Mouse (Mus musculus) stomach, embryonic 16.5 days (tissue): Measurements from ENCODE around the gene Cdc37. TPM values are rescaled to one million over a fixed set of nuclear protein-coding genes. Genes with fewer than 3 reads are reported as not detected.

Experiments
- ATAC-seq: fragments of 200-750 bp; cut with Nextera tagmentation; 2 replicates; pipeline ENCODE4 v1.8.0; 2017; ENCODE audit warnings: moderate number of reproducible peaks, moderate TSS enrichment; ENCODE audit not compliant: insufficient read depth, low FRiP score
- H3K27ac ChIP-seq: fragments of 300-500 bp; sonication (generic); 2 replicates; pipeline ENCODE4 v1.5.1; 2014; ENCODE audit warnings: low read length
- H3K27me3 ChIP-seq: fragments of 300-500 bp; sonication (generic); 2 replicates; pipeline ENCODE4 v1.6.1; 2014; ENCODE audit warnings: low read length, control low read depth, mixed read lengths; ENCODE audit not compliant: control insufficient read depth, insufficient read depth
- H3K36me3 ChIP-seq: fragments of 300-500 bp; sonication (generic); 2 replicates; pipeline ENCODE4 v1.6.1; 2014; ENCODE audit warnings: low read length; ENCODE audit not compliant: control insufficient read depth, insufficient read depth
- H3K4me1 ChIP-seq: fragments of 300-500 bp; sonication (generic); 2 replicates; pipeline ENCODE4 v1.6.1; 2014; ENCODE audit warnings: low read length, control low read depth, mixed read lengths; ENCODE audit not compliant: control insufficient read depth, insufficient read depth
- H3K4me2 ChIP-seq: fragments of 300-500 bp; sonication (generic); 2 replicates; pipeline ENCODE4 v1.6.1; 2014; ENCODE audit warnings: low read depth, low read length, mixed read lengths
- H3K4me3 ChIP-seq: fragments of 300-500 bp; sonication (generic); replicated peaks from 2 replicates; pipeline ENCODE4 v1.5.1; 2014; ENCODE audit warnings: mild to moderate bottlenecking, low read length
- H3K9ac ChIP-seq: fragments of 300-500 bp; sonication (generic); 2 replicates; pipeline ENCODE4 v1.6.1; 2014; ENCODE audit warnings: low read length
- H3K9me3 ChIP-seq: fragments of 300-500 bp; sonication (generic); replicated peaks from 2 replicates; pipeline ENCODE4 v1.6.1; 2016; ENCODE audit warnings: low read length, control low read depth; ENCODE audit not compliant: control insufficient read depth
- WGBS: fragments of 180-500 bp; shearing (Covaris S2); extraction: QIAGEN DNeasy Blood & Tissue Kit; methylation state at CpG from one replicate; pipeline ENCODE4 v1.1.7; 2014; 5-methylcytosine and 5-hydroxymethylcytosine counted together
- polyA plus RNA-seq: library from polyadenylated mRNA; unstranded; fragments of >200 nt; fragmentation: Nextera tagmentation; extraction: Ambion mirVana; gene quantifications from 2 replicates; pipeline ENCODE4 v1.2.1, GENCODE M21; 2015

Gene Cdc37
- polyA plus RNA-seq, 1 experiment from 2014 or later, result 250 TPM

DNA sequence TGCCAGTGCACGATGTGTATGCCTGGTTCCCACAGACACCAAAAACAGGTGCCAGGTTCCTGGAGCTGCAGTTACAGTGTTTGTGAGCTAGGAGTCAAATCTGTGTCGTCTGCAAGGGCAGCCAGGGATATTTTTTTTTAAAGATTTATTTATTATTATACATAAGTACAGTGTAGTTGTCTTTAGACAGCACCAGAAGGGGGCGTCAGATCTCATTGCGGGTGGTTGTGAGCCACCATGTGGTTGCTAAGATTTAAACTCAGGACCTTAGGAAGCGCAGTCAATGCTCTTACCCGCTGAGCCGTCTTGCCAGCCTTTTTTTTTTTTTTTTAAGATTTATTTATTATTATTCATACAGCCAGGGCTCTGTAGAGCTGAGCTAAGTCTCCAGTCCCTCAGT lies 40.1 kb upstream of the Cdc37 start:
- Histone ChIP-seq H3K4me1 (peaks cover under 1% of the 10 kb centered on the region; the same call in 1 of the 2 replicates), H3K4me2 (no peak overlapping the region), H3K9me3 (no peaks in the 10 kb centered on the region), H3K27me3 (no peaks in the 10 kb centered on the region), H3K27ac (no peak overlapping the region), H3K4me3 (no peak overlapping the region), H3K9ac (no peak overlapping the region), H3K36me3 (no peaks in the 10 kb centered on the region)
- ATAC-seq, result no peak
- WGBS, result 42% methylated on average over 7 of the region's 7 CpGs

DNA sequence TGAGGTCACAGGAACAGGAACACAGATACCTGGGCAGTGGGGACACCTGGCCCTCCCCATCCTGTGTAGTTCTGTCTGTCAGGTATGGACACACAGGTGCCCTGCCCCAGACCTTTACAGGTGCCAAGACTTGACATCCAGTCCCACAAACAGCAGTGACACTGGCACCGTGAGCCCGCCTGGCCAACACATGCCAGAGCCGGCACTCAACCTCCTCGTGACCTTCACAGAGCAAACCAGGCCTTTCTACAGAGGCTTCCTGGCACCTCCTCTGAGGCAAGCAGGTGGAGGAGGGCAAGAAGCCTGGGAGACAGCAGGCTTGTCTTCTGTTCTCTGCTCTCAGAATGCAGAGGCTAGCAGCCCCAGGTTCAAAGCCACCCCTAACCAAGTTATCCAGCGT lies 35.7 kb upstream of the Cdc37 start:
- H3K27me3 ChIP-seq, result no peaks in the 10 kb centered on the region
- 78% methylated on average over 5 of the region's 5 CpGs for WGBS

DNA sequence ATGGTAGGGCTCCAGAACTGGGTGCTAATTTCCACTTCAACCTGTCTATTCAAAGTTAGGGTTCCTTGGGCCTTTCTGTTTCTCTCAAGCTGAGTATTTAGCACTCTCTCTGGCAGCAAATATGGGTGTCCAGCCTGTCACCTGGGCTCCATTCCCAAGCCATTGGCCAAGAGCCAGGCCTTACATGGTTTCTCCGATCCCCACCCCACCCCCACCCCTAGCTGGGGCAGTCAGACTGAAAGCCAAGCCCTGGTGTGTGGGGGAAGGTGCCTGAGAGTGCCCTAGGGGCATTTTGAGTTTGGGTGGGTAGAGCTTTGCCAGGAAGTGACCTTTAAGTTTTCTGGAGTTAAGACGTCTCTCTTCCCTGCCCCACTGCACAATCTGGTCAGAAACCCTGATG lies 35.0 kb upstream of the Cdc37 start:
- Histone ChIP-seq H3K36me3 (no peaks in the 10 kb centered on the region), H3K9ac (0 out of 2 replicates have a peak overlapping the region, but pooled peaks have one; percentile 69), H3K27ac (no peak overlapping the region), H3K4me3 (no peak overlapping the region), H3K4me1 (peaks cover 16% of the 10 kb centered on the region; the same call in 1 of the 2 replicates), H3K27me3 (no peaks in the 10 kb centered on the region), H3K4me2 (peak overlapping the region; percentile 66), H3K9me3 (no peaks in the 10 kb centered on the region)
- 32% methylated on average over 2 of the region's 2 CpGs for WGBS
- ATAC-seq, result no peak

More for the DNA sequence above, 35.7 kb upstream of the Cdc37 start:
- no peak overlapping the region for H3K4me2 ChIP-seq
- H3K4me3 ChIP-seq, result no peak overlapping the region
- ATAC-seq, result no peak
- H3K9me3 ChIP-seq, result no peaks in the 10 kb centered on the region
- H3K27ac ChIP-seq, result no peak overlapping the region
- H3K4me1 ChIP-seq, result peaks cover 16% of the 10 kb centered on the region; the same call in 1 of the 2 replicates
- H3K36me3 ChIP-seq, result no peaks in the 10 kb centered on the region
- H3K9ac ChIP-seq, result no peak overlapping the region; the same call in 1 of the 2 replicates

DNA sequence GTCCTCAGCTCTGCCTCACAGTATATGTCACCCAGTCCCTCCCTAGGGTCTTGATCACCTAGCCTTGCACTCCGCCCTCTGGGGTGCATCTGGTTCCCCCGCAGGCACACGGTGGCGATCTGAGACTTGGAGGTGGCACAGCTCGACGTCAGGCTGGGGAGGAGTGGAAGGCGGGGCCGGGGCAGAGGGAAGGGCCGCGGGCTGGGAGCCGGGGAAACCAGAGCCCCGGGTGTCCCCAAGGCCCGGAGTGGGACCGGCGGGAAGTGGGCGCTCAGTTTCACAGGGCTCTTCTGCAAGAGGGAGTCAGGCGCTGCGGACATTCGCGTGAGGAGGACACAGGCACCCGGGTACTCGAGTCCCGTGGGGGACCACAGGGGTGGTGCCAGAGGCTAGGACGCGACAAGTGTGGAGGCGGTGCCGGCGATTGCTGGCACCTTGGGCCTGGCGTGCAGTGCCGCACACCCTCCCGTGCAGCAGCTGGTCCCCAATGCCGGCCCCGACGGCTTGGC lies 34.2 kb upstream of the Cdc37 start:
- Histone ChIP-seq H3K36me3 (no peaks in the 10 kb centered on the region), H3K27ac (no peak overlapping the region), H3K4me1 (peaks cover 16% of the 10 kb centered on the region; the same call in 1 of the 2 replicates), H3K9ac (peak overlapping the region; percentile 69), H3K4me3 (peak overlapping the region; percentile 48), H3K4me2 (peak overlapping the region; percentile 66), H3K27me3 (no peaks in the 10 kb centered on the region), H3K9me3 (no peaks in the 10 kb centered on the region)
- WGBS, result 8% methylated on average over 34 of the region's 34 CpGs
- peak; percentile 66 for ATAC-seq

DNA sequence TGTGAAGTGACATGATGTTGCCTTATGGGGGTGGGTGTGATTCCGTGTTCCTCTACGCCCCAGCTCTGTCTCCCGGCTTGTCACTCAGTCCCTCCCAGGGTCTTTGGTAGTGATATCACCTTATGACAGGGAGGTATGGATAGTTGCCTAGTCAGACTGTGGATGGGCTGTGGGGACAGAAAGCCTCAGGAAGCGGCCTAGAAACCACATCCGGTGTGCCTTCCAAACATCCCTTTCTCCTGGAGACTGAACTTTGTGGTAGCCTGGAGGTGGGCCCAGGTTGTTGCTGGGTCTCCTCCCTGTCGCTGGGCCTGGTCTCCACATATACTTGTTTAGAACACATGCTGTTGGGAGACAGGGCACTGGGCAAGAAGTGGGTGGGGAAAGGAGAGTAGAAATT lies 33.6 kb upstream of the Cdc37 start:
- H3K9ac ChIP-seq, result no peak overlapping the region; the same call in 1 of the 2 replicates
- WGBS, result 84% methylated on average over 6 of the region's 6 CpGs
- H3K4me3 ChIP-seq, result no peak overlapping the region
- no peak for ATAC-seq
- no peak overlapping the region for H3K27ac ChIP-seq
- no peaks in the 10 kb centered on the region for H3K9me3 ChIP-seq
- H3K27me3 ChIP-seq, result no peaks in the 10 kb centered on the region
- H3K4me2 ChIP-seq, result peak overlapping the region; percentile 66
- peaks cover 16% of the 10 kb centered on the region; the same call in 1 of the 2 replicates for H3K4me1 ChIP-seq
- H3K36me3 ChIP-seq, result no peaks in the 10 kb centered on the region

DNA sequence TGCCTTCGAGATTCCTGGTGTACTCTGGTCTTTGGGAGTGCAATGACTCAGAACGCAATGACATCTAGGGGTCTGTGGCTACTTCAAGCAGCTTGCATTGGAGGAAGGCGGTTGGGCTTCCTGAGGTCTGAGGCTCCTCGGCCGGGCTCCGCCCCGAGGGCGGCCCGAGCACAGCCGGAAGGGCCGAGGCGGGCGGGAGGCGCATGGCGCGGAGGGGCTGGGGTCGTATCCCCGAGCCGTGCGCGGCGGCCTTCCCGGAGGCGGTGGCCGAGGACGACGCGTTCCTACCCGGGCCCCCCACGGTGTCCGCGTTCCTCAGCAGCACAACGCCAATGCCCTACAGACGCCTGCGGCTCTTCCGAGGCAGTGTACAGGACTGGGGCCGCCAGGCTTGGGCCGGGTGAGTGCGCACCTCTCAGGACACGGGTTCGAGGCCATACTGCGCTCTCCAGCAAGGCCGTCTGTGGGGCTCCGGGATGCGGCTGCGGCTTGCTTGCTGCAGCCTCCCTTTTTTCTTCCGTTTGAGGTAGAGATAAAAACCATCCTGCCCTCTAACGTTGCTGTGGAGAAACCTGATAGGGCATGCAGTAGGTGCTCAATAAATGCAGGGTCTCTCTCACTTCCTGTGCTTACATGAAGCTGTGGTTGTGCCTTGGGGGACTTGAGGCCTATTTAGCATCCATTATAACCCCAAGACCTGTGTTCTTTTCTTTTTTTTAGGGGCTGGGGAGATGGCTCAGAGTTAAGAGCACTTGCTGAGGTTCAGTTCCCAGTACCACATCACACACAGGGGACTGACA lies 31.8 kb upstream of the Cdc37 start:
- 6% methylated on average over 48 of the region's 48 CpGs for WGBS
- H3K4me1 ChIP-seq, result peaks cover 16% of the 10 kb centered on the region; the same call in 1 of the 2 replicates
- ATAC-seq, result peak; percentile 51; the same call in 1 of the 2 replicates
- peak overlapping the region; percentile 48 for H3K4me3 ChIP-seq
- peak overlapping the region; percentile 58 for H3K4me2 ChIP-seq
- H3K27me3 ChIP-seq, result no peaks in the 10 kb centered on the region
- no peaks in the 10 kb centered on the region for H3K36me3 ChIP-seq
- H3K9ac ChIP-seq, result peak overlapping the region; percentile 64
- no peak overlapping the region for H3K27ac ChIP-seq
- no peaks in the 10 kb centered on the region for H3K9me3 ChIP-seq

DNA sequence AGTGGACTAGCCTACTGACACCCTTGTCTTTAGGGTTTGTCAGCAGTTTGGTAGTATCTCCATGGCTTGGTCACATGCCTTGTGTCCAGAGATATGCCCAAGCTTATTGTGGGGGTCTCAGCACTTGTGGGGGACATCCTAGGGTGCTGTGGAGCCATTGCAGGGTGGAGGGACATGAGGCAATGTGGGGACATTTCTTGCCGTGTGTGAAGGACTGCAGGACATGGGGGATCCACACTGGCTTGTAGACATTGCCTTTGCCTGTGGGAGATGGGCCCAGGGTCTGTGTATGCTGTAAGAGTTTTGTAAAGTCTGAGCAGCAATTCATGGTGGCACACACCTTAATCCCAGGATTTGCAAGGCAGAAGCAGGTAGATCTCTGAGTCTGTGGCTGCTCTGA lies 31.1 kb upstream of the Cdc37 start:
- no peak for ATAC-seq
- no peak overlapping the region for H3K4me2 ChIP-seq
- H3K36me3 ChIP-seq, result no peaks in the 10 kb centered on the region
- H3K9ac ChIP-seq, result no peak overlapping the region; the same call in 1 of the 2 replicates
- peaks cover 16% of the 10 kb centered on the region; the same call in 1 of the 2 replicates for H3K4me1 ChIP-seq
- H3K27ac ChIP-seq, result no peak overlapping the region
- H3K4me3 ChIP-seq, result no peak overlapping the region
- no peaks in the 10 kb centered on the region for H3K9me3 ChIP-seq
- H3K27me3 ChIP-seq, result no peaks in the 10 kb centered on the region
- WGBS, result 50% methylated on average over 1 of the region's 1 CpGs

DNA sequence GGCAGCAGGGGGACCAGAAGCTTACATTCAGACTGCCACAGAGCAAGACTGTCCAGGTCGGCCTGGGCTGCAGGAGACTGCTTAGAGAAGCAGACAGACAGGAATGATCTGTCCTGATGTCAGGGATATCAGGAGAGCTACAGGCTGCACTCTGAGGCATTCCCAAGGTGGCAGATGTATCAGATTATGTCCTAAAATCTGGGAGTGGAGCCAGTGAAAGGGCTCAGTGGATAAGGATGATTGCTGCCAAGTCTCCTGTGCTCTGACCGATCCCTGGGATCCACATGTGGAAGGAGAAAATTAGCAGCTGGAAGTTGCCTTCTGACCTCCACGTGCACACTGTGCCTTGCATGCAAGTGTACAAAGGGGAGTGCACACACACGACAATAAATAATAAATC lies 30.6 kb upstream of the Cdc37 start:
- Histone ChIP-seq H3K9me3 (no peaks in the 10 kb centered on the region), H3K4me2 (no peak overlapping the region), H3K4me1 (peaks cover 16% of the 10 kb centered on the region; the same call in 1 of the 2 replicates), H3K36me3 (no peaks in the 10 kb centered on the region), H3K9ac (no peak overlapping the region), H3K27ac (no peak overlapping the region), H3K27me3 (no peaks in the 10 kb centered on the region), H3K4me3 (no peak overlapping the region)
- ATAC-seq, result no peak
- 44% methylated on average over 4 of the region's 4 CpGs for WGBS

DNA sequence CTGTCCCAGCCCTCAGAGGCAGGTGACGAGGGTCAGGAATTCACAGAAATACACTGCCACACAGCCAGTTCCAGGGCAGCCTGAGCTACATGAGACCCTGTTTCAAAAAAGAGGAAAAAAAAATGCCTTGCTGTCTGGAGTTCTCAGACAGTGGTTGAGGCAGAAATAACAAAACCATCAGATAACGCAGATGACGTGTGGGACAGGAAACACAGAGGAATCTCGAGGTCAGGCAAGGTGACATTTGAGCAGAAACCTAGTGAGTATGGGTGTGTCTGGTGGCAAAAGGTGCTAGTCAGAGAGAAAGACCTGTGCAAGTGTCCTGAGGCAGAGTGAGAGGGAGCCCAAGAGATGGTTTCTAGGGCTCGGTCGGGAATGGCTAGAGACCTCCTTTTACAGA lies 22.6 kb upstream of the Cdc37 start:
- Histone ChIP-seq H3K36me3 (no peaks in the 10 kb centered on the region), H3K4me1 (peaks cover 12% of the 10 kb centered on the region), H3K9me3 (no peaks in the 10 kb centered on the region), H3K4me3 (no peak overlapping the region), H3K9ac (no peak overlapping the region), H3K4me2 (no peak overlapping the region), H3K27ac (no peak overlapping the region), H3K27me3 (no peaks in the 10 kb centered on the region)
- no peak for ATAC-seq
- WGBS, result 60% methylated on average over 6 of the region's 6 CpGs
